Mouse (Mus musculus) testis, adult 10 weeks (tissue): ENCODE data around the gene Kdelr3. TPM values are rescaled to one million over a fixed set of nuclear protein-coding genes. Genes with fewer than 3 reads are reported as not detected.

Experiments used
- polyA plus RNA-seq: library from polyadenylated mRNA; stranded (reverse); fragments of 350-450 nt; fragmentation: Illumina TruSeq; extraction: RNeasy Lipid Tissue Mini Kit (QIAGEN cat#74804); gene quantifications from one replicate; pipeline ENCODE4 v1.2.3, GENCODE M21; 2014; ENCODE audit warnings: low read depth, low replicate concordance

Kdelr3 gene
- polyA plus RNA-seq, result 1.4 TPM

GRCm38 (mm10) chr15:79516171-79517096 is at the start of gene Kdelr3:
Gene Kdelr3 (plus strand): TSS chr15:79516411.

DNA sequence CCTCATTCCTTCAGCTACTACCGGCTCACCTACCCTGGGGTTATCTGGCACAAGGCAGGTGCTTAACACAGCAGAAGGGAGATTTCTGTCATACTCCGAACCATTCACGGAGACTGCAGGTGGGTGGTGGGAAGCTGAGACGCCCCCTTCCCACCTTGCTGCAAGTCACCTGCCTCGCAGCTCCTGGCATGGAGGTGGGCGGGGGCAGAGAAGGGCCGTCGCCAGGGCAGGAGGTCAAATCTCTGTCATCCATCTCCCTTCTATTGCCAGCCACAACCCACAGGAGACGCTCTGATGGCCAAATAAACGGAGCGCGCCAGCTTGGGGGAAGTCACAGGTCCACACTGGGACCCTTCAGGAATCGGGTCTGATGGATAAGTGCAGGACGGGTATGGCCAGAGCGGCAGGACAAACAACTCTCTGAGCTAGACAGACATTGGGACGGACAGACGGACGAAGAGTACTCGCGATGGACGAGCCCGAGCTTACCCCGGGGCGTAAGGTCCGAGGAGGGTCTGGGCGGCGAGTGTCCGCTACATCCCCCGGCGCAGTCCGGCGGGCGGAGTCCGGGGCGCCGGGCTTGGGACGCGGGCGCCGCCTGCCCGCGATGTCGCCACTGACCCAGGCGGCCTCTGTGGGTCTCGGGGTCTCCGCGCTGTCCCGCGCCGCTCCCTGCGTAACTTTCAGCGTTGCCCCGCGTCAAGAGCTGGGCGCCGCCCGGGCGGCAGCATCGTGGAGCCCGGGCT is 11.3 kb upstream of the Kdelr3 start, which contains the start of gene Kcnj4:
TSS of gene Kcnj4 (minus strand) at position 535 of the 746 bp plus-strand sequence.

DNA sequence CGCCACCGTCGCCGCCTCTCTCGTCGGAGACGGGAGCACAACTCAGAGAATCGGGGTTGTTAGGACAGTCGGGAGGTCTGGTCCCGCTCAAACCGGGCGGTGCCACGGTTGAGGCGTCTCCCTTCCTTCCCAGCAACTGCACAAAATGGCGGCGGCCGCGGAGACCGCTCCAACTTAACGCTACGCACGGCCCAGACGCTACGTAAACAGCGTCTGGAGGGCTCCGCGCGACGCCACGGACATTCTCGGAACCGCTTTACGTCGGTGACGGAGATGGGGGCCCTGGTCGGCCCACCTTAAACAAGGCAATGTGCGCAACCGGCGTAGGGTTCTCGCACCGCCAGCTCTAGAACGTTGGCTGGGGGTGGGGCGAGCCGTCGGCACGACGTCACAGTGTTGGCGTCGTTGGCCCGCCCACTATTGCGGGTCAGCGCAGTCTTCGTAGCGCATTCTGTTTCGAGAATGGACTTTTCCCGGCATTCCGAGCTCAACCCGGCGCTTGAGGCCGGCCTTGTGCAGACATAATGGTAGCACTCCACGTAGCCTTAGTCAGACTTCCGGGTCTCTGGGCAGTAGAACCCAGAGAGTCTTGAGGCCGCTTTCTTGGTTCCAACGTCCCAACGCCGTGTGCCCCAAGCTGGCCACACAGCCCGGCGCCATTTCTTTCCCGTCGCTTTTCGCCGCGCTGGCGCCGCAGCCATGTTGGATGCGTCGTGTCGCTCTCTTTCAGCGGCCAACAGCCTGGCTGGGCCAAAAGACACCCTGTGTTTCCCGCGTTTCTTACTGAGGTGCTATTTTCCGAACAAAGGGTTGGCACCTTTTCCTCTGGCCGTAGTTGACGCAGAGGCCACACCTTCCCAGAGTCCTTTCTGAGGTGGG is 30.4 kb downstream of the Kdelr3 start, which contains the start of gene Ddx17:
TSS of gene Ddx17 (minus strand) at position 332 of the 879 bp plus-strand sequence.

Other genes with a start within 250 kb of the Kdelr3 start
- not detected for gene Baiap2l2, start 230.9 kb upstream of the Kdelr3 start, polyA plus RNA-seq
- gene Pla2g6, start 188.0 kb upstream of the Kdelr3 start, polyA plus RNA-seq, result 3.3 TPM
- gene Maff, start 169.8 kb upstream of the Kdelr3 start, polyA plus RNA-seq, result 0.67 TPM
- gene Tmem184b, start 112.8 kb upstream of the Kdelr3 start, polyA plus RNA-seq, result 0.64 TPM
- gene Csnk1e, start 60.8 kb upstream of the Kdelr3 start, polyA plus RNA-seq, result 1.2 TPM
- gene Kcnj4, start 11.2 kb upstream of the Kdelr3 start, polyA plus RNA-seq, result not detected
- 234 TPM for gene Ddx17, start 30.3 kb downstream of the Kdelr3 start, polyA plus RNA-seq
- 34.5 TPM for gene Dmc1, start 88.7 kb downstream of the Kdelr3 start, polyA plus RNA-seq
- 42.9 TPM for gene Fam227a, start 142.5 kb downstream of the Kdelr3 start, polyA plus RNA-seq
- 10.6 TPM for gene Cby1, start 142.8 kb downstream of the Kdelr3 start, polyA plus RNA-seq
- 709 TPM for gene Tomm22, start 154.4 kb downstream of the Kdelr3 start, polyA plus RNA-seq
- 20.2 TPM for gene Josd1, start 171.5 kb downstream of the Kdelr3 start, polyA plus RNA-seq
- 2.8 TPM for gene Gtpbp1, start 174.4 kb downstream of the Kdelr3 start, polyA plus RNA-seq
- gene Sun2, start 226.1 kb downstream of the Kdelr3 start, polyA plus RNA-seq, result 2.1 TPM